Mouse (Mus musculus): ENCODE results near the gene Cntln. TPM values are rescaled to one million over a fixed set of nuclear protein-coding genes. Genes with fewer than 3 reads are reported as not detected.

Gene Cntln
- total and polyA plus RNA-seq, 2 experiments from 2014 or later, result 3.2 to 16.1 TPM

- no peak for ATAC-seq (ENCODE audit: insufficient read depth, low read depth)
- Histone ChIP-seq H3K9me3 (replicated peaks; ENCODE audit: control insufficient read depth, low read length) (no peaks in the 10 kb centered on the region), H3K36me3 (replicated peaks; ENCODE audit: control insufficient read depth, insufficient read depth, low read length) (no peaks in the 10 kb centered on the region), H3K27me3 (ENCODE audit: control insufficient read depth, insufficient read depth, low read length) (no peaks in the 10 kb centered on the region), H3K27ac (ENCODE audit: low read depth) (no peak overlapping the region), H3K9ac (replicated peaks; ENCODE audit: low read depth, low read length) (peak overlapping the region; percentile 77; the same call in 1 of the 2 replicates), H3K4me3 (ENCODE audit: low read depth, low read length) (peak overlapping the region; percentile 76), H3K4me1 (ENCODE audit: control insufficient read depth, insufficient read depth) (no peaks in the 10 kb centered on the region), H3K4me2 (ENCODE audit: low read depth, low read length) (peak overlapping the region; percentile 81)
- no peak for DNase-seq (ENCODE audit: low spot score)
- TF ChIP-seq CTCF (IDR thresholded peaks at IDR 0.05; ENCODE audit: low read depth), result no peak
- TF ChIP-seq EP300 (IDR thresholded peaks at IDR 0.05; ENCODE audit: low read depth), result no peak
- WGBS, result 76% methylated on average over 12 of the region's 12 CpGs
These were observed 463 bp upstream of the Cntln start for GRCm38 (mm10) chr4:84883646-84884045.

- H3K9me3 ChIP-seq (replicated peaks; ENCODE audit: control insufficient read depth, low read length), result no peaks in the 10 kb centered on the region
- H3K27me3 ChIP-seq (ENCODE audit: control insufficient read depth, insufficient read depth, low read length), result no peaks in the 10 kb centered on the region
- 1% methylated on average over 54 of the region's 60 CpGs for WGBS
- DNase-seq (ENCODE audit: low spot score) (peak; percentile 17), ATAC-seq (ENCODE audit: insufficient read depth, low read depth) (peak; percentile 76)
- no peak for TF ChIP-seq CTCF (IDR thresholded peaks at IDR 0.05; ENCODE audit: low read depth)
- no peak for TF ChIP-seq EP300 (IDR thresholded peaks at IDR 0.05; ENCODE audit: low read depth)
- H3K4me3 ChIP-seq (ENCODE audit: low read depth, low read length), result peak overlapping the region; percentile 76
- H3K9ac ChIP-seq (replicated peaks; ENCODE audit: low read depth, low read length), result peak overlapping the region; percentile 77
- no peaks in the 10 kb centered on the region for H3K36me3 ChIP-seq (replicated peaks; ENCODE audit: control insufficient read depth, insufficient read depth, low read length)
- no peaks in the 10 kb centered on the region for H3K4me1 ChIP-seq (ENCODE audit: control insufficient read depth, insufficient read depth)
- H3K27ac ChIP-seq (ENCODE audit: low read depth), result peak overlapping the region; percentile 82
- H3K4me2 ChIP-seq (ENCODE audit: low read depth, low read length), result peak overlapping the region; percentile 81
These were observed 596 bp downstream of the Cntln start for GRCm38 (mm10) chr4:84884539-84885270.

GRCm38 (mm10) chr4:84885271-84885540 lies 1.1 kb downstream of the Cntln start:
- H3K27me3 ChIP-seq (ENCODE audit: control insufficient read depth, insufficient read depth, low read length), result no peaks in the 10 kb centered on the region
- peak overlapping the region; percentile 77 for H3K9ac ChIP-seq (replicated peaks; ENCODE audit: low read depth, low read length)
- H3K4me3 ChIP-seq (ENCODE audit: low read depth, low read length), result peak overlapping the region; percentile 76
- no peak overlapping the region for H3K27ac ChIP-seq (ENCODE audit: low read depth)
- no peak for TF ChIP-seq EP300 (IDR thresholded peaks at IDR 0.05; ENCODE audit: low read depth)
- TF ChIP-seq CTCF (IDR thresholded peaks at IDR 0.05; ENCODE audit: low read depth), result no peak
- ATAC-seq (ENCODE audit: insufficient read depth, low read depth) (no peak), DNase-seq (ENCODE audit: low spot score) (peak; percentile 12)
- WGBS, result 42% methylated on average over 1 of the region's 1 CpGs
- 0 out of 2 replicates have a peak, but pooled peaks cover 1% of the 10 kb centered on the region for H3K36me3 ChIP-seq (replicated peaks; ENCODE audit: control insufficient read depth, insufficient read depth, low read length)
- no peaks in the 10 kb centered on the region for H3K9me3 ChIP-seq (replicated peaks; ENCODE audit: control insufficient read depth, low read length)
- peak overlapping the region; percentile 81 for H3K4me2 ChIP-seq (ENCODE audit: low read depth, low read length)
- H3K4me1 ChIP-seq (ENCODE audit: control insufficient read depth, insufficient read depth), result no peaks in the 10 kb centered on the region

GRCm38 (mm10) chr4:84918393-84918792 lies 34.3 kb downstream of the Cntln start:
- Histone ChIP-seq H3K4me1 (ENCODE audit: control insufficient read depth, insufficient read depth) (no peaks in the 10 kb centered on the region), H3K9ac (replicated peaks; ENCODE audit: low read depth, low read length) (no peak overlapping the region), H3K9me3 (replicated peaks; ENCODE audit: control insufficient read depth, low read length) (no peaks in the 10 kb centered on the region), H3K27me3 (ENCODE audit: control insufficient read depth, insufficient read depth, low read length) (no peaks in the 10 kb centered on the region), H3K27ac (ENCODE audit: low read depth) (no peak overlapping the region), H3K36me3 (replicated peaks; ENCODE audit: control insufficient read depth, insufficient read depth, low read length) (no peaks in the 10 kb centered on the region), H3K4me2 (ENCODE audit: low read depth, low read length) (no peak overlapping the region), H3K4me3 (ENCODE audit: low read depth, low read length) (no peak overlapping the region)
- ATAC-seq (ENCODE audit: insufficient read depth, low read depth) (no peak), DNase-seq (ENCODE audit: low spot score) (no peak)
- TF ChIP-seq EP300 (IDR thresholded peaks at IDR 0.05; ENCODE audit: low read depth) (no peak), CTCF (IDR thresholded peaks at IDR 0.05; ENCODE audit: low read depth) (no peak)
- WGBS, result 93% methylated on average over 1 of the region's 1 CpGs

- no peak overlapping the region for H3K4me2 ChIP-seq (ENCODE audit: low read depth, low read length)
- no peak overlapping the region for H3K27ac ChIP-seq (ENCODE audit: low read depth)
- H3K4me3 ChIP-seq (ENCODE audit: low read depth, low read length), result no peak overlapping the region
- H3K9ac ChIP-seq (replicated peaks; ENCODE audit: low read depth, low read length), result no peak overlapping the region
- H3K4me1 ChIP-seq (ENCODE audit: control insufficient read depth, insufficient read depth), result no peaks in the 10 kb centered on the region
- no peak for ATAC-seq (ENCODE audit: insufficient read depth, low read depth)
- 0 out of 2 replicates have a peak, but pooled peaks cover 6% of the 10 kb centered on the region for H3K9me3 ChIP-seq (replicated peaks; ENCODE audit: control insufficient read depth, low read length)
- WGBS, result 80% methylated on average over 6 of the region's 6 CpGs
- H3K27me3 ChIP-seq (ENCODE audit: control insufficient read depth, insufficient read depth, low read length), result no peaks in the 10 kb centered on the region
- no peaks in the 10 kb centered on the region for H3K36me3 ChIP-seq (replicated peaks; ENCODE audit: control insufficient read depth, insufficient read depth, low read length)
- TF ChIP-seq EP300 (IDR thresholded peaks at IDR 0.05; ENCODE audit: low read depth), result no peak
- TF ChIP-seq CTCF (IDR thresholded peaks at IDR 0.05; ENCODE audit: low read depth), result no peak
- DNase-seq (ENCODE audit: low spot score), result no peak
These were observed 50.3 kb downstream of the Cntln start for GRCm38 (mm10) chr4:84934342-84934929.

Data from heart, postnatal 0 days (tissue).